Mouse (Mus musculus): Measurements from ENCODE around the gene Vac14. TPM values are rescaled to one million over a fixed set of nuclear protein-coding genes. Genes with fewer than 3 reads are reported as not detected.

The Vac14 gene
- polyA plus RNA-seq, 1 experiment from 2014 or later, result 32.2 TPM

DNA sequence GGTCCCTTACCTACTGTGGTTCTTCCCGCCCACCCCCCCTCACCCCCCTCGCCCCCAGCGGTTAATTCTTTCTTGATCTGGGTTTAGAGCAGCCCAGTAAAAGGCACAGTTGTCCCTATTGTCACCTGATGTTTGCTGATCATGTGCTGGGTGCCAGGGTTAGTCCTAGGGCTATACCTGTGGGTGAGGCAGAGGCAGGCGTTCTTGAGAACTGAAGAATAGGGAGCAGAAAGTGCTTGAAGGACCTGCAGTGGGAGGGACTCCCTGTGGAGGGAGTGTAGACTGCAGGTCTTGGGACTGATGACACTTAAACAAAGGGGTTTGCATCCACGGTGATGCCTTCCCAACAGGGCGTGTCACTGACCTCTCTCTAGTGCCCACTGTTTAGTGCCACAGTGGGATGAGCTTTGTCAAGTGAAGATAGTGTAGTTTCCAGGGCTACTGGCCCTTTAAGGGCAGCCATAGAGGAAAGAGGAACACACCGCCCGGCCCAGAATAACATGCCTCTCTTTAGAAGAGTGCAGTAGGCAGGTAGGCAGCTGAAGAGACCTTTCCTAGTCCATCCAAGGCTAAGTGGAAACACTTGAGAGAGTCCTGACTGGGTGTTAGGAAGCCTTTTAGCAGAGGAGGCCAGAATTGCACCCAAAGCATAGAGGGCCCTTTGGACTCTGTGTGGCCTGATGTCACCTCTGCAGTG, 51.7 kb downstream of the Vac14 start:
- 0 out of 2 replicates have a peak, but pooled peaks cover 9% of the 10 kb centered on the region for H3K36me3 ChIP-seq (ENCODE audit: control insufficient read depth, insufficient read depth, low read length)
- no peaks in the 10 kb centered on the region for H3K9me3 ChIP-seq (ENCODE audit: control insufficient read depth, low read length)
- H3K9ac ChIP-seq (ENCODE audit: low read depth, low read length), result no peak overlapping the region
- no peak overlapping the region for H3K27ac ChIP-seq (ENCODE audit: low read depth, low read length)
- H3K27me3 ChIP-seq (ENCODE audit: control insufficient read depth, insufficient read depth, low read length), result no peaks in the 10 kb centered on the region
- no peak overlapping the region for H3K4me3 ChIP-seq (ENCODE audit: low read length)
- H3K4me1 ChIP-seq (ENCODE audit: control insufficient read depth, insufficient read depth, low read length), result no peaks in the 10 kb centered on the region
- H3K4me2 ChIP-seq (replicated peaks; ENCODE audit: low read depth, low read length), result no peak overlapping the region
- ATAC-seq (ENCODE audit: low FRiP score, low TSS enrichment), result no peak
- WGBS, result 73% methylated on average over 8 of the region's 8 CpGs

- H3K4me3 ChIP-seq (ENCODE audit: low read length), result no peak overlapping the region
- no peak overlapping the region for H3K4me2 ChIP-seq (replicated peaks; ENCODE audit: low read depth, low read length)
- no peak for ATAC-seq (ENCODE audit: low FRiP score, low TSS enrichment)
- no peaks in the 10 kb centered on the region for H3K27me3 ChIP-seq (ENCODE audit: control insufficient read depth, insufficient read depth, low read length)
- WGBS, result 87% methylated on average over 6 of the region's 6 CpGs
- no peak overlapping the region for H3K9ac ChIP-seq (ENCODE audit: low read depth, low read length)
- no peaks in the 10 kb centered on the region for H3K9me3 ChIP-seq (ENCODE audit: control insufficient read depth, low read length)
- no peaks in the 10 kb centered on the region for H3K4me1 ChIP-seq (ENCODE audit: control insufficient read depth, insufficient read depth, low read length)
- H3K36me3 ChIP-seq (ENCODE audit: control insufficient read depth, insufficient read depth, low read length), result peaks cover 9% of the 10 kb centered on the region; the same call in 1 of the 2 replicates
- H3K27ac ChIP-seq (ENCODE audit: low read depth, low read length), result peak overlapping the region; percentile 64; the same call in 1 of the 2 replicates
These were observed 52.9 kb downstream of the Vac14 start for GRCm38 (mm10) chr8:110671309-110671708.

GRCm38 (mm10) chr8:110672133-110672532, 53.7 kb downstream of the Vac14 start:
- H3K4me2 ChIP-seq (replicated peaks; ENCODE audit: low read depth, low read length), result no peak overlapping the region
- no peak overlapping the region for H3K9ac ChIP-seq (ENCODE audit: low read depth, low read length)
- WGBS, result 84% methylated on average over 2 of the region's 2 CpGs
- no peaks in the 10 kb centered on the region for H3K4me1 ChIP-seq (ENCODE audit: control insufficient read depth, insufficient read depth, low read length)
- no peak for ATAC-seq (ENCODE audit: low FRiP score, low TSS enrichment)
- no peaks in the 10 kb centered on the region for H3K9me3 ChIP-seq (ENCODE audit: control insufficient read depth, low read length)
- H3K36me3 ChIP-seq (ENCODE audit: control insufficient read depth, insufficient read depth, low read length), result peaks cover 13% of the 10 kb centered on the region; the same call in 1 of the 2 replicates
- H3K4me3 ChIP-seq (ENCODE audit: low read length), result no peak overlapping the region
- no peaks in the 10 kb centered on the region for H3K27me3 ChIP-seq (ENCODE audit: control insufficient read depth, insufficient read depth, low read length)
- peak overlapping the region; percentile 64; the same call in 1 of the 2 replicates for H3K27ac ChIP-seq (ENCODE audit: low read depth, low read length)

GRCm38 (mm10) chr8:110673168-110673567, 54.8 kb downstream of the Vac14 start:
- peaks cover 14% of the 10 kb centered on the region; the same call in 1 of the 2 replicates for H3K36me3 ChIP-seq (ENCODE audit: control insufficient read depth, insufficient read depth, low read length)
- no peak for ATAC-seq (ENCODE audit: low FRiP score, low TSS enrichment)
- H3K9ac ChIP-seq (ENCODE audit: low read depth, low read length), result no peak overlapping the region
- no peaks in the 10 kb centered on the region for H3K27me3 ChIP-seq (ENCODE audit: control insufficient read depth, insufficient read depth, low read length)
- no peak overlapping the region for H3K4me3 ChIP-seq (ENCODE audit: low read length)
- no peak overlapping the region for H3K27ac ChIP-seq (ENCODE audit: low read depth, low read length)
- 84% methylated on average over 2 of the region's 2 CpGs for WGBS
- no peak overlapping the region for H3K4me2 ChIP-seq (replicated peaks; ENCODE audit: low read depth, low read length)
- no peaks in the 10 kb centered on the region for H3K9me3 ChIP-seq (ENCODE audit: control insufficient read depth, low read length)
- no peaks in the 10 kb centered on the region for H3K4me1 ChIP-seq (ENCODE audit: control insufficient read depth, insufficient read depth, low read length)

DNA sequence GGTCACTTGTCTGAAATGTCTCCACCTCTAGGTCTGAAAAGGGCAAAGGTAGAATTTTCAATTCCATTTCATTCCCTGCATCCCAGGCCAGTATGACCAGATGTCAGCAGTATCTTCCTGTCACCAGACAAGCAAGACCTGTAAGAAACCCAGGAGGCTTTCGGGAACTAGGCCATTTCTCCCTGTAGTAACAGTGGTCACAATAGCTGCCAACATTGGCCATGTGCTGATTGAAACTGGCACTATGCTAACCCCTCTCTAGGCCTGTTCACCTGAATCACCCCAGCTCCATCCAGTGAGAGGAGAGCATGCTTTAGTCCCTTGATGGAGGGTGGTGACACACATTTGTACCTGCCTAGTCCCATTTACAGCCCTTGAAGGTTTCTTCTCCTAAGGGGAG, 56.2 kb downstream of the Vac14 start:
- H3K27me3 ChIP-seq (ENCODE audit: control insufficient read depth, insufficient read depth, low read length), result no peaks in the 10 kb centered on the region
- no peak overlapping the region for H3K4me2 ChIP-seq (replicated peaks; ENCODE audit: low read depth, low read length)
- H3K27ac ChIP-seq (ENCODE audit: low read depth, low read length), result no peak overlapping the region
- no peak overlapping the region for H3K4me3 ChIP-seq (ENCODE audit: low read length)
- no peaks in the 10 kb centered on the region for H3K4me1 ChIP-seq (ENCODE audit: control insufficient read depth, insufficient read depth, low read length)
- no peak for ATAC-seq (ENCODE audit: low FRiP score, low TSS enrichment)
- peaks cover 18% of the 10 kb centered on the region; the same call in 1 of the 2 replicates for H3K36me3 ChIP-seq (ENCODE audit: control insufficient read depth, insufficient read depth, low read length)
- 100% methylated on average over 1 of the region's 1 CpGs for WGBS
- H3K9ac ChIP-seq (ENCODE audit: low read depth, low read length), result no peak overlapping the region
- H3K9me3 ChIP-seq (ENCODE audit: control insufficient read depth, low read length), result no peaks in the 10 kb centered on the region

DNA sequence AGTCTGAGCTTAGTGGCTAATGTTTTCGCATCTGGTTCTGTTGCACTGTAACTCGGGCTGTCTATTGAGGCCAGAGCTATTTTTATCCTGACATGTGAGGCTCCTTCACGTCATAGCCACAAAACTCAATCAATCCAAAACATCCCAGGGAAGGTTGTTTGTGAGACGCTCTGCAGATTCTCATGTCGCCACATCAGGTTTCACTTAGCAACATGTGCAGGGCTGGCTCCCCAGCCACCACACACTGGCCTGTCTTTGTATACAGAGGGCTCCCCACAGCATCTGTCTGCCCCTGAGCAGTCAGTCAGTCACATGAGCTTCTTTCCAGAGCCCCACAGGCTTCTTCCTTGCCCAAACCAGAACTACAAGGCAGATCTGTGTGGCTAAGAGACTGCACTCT, 58.3 kb downstream of the Vac14 start:
- no peaks in the 10 kb centered on the region for H3K9me3 ChIP-seq (ENCODE audit: control insufficient read depth, low read length)
- H3K27me3 ChIP-seq (ENCODE audit: control insufficient read depth, insufficient read depth, low read length), result no peaks in the 10 kb centered on the region
- no peak overlapping the region for H3K27ac ChIP-seq (ENCODE audit: low read depth, low read length)
- peaks cover 15% of the 10 kb centered on the region; the same call in 1 of the 2 replicates for H3K36me3 ChIP-seq (ENCODE audit: control insufficient read depth, insufficient read depth, low read length)
- no peak overlapping the region for H3K4me3 ChIP-seq (ENCODE audit: low read length)
- H3K4me2 ChIP-seq (replicated peaks; ENCODE audit: low read depth, low read length), result no peak overlapping the region
- no peaks in the 10 kb centered on the region for H3K4me1 ChIP-seq (ENCODE audit: control insufficient read depth, insufficient read depth, low read length)
- ATAC-seq (ENCODE audit: low FRiP score, low TSS enrichment), result no peak
- WGBS, result 87% methylated on average over 5 of the region's 5 CpGs
- H3K9ac ChIP-seq (ENCODE audit: low read depth, low read length), result no peak overlapping the region

DNA sequence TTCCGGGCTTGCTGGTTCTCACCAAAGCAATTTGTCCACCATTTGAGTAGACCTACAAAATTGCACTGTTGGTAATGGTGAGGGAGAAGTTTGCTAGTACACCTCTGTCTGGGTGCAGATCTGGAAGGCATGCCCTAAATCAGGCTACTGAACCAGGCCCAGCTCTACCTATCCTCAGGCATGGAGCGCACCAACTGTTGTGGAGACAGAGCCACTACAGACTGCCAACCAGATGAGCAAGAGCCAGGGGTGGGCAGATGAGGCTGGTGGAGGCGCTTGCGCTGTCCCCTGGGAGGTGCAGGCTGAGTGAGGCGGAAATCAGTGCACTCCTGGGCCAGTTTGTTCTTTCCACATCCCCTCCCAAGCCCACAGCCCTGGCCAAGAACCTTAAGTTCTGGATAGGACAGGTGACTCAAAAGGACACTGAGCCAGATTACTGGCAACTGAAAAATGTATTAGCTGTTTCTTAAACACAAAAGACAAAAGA, 58.8 kb downstream of the Vac14 start:
- Histone ChIP-seq H3K4me2 (replicated peaks; ENCODE audit: low read depth, low read length) (no peak overlapping the region), H3K27ac (ENCODE audit: low read depth, low read length) (no peak overlapping the region), H3K4me3 (ENCODE audit: low read length) (no peak overlapping the region), H3K4me1 (ENCODE audit: control insufficient read depth, insufficient read depth, low read length) (no peaks in the 10 kb centered on the region), H3K36me3 (ENCODE audit: control insufficient read depth, insufficient read depth, low read length) (peaks cover 15% of the 10 kb centered on the region; the same call in 1 of the 2 replicates), H3K27me3 (ENCODE audit: control insufficient read depth, insufficient read depth, low read length) (no peaks in the 10 kb centered on the region), H3K9ac (ENCODE audit: low read depth, low read length) (no peak overlapping the region), H3K9me3 (ENCODE audit: control insufficient read depth, low read length) (no peaks in the 10 kb centered on the region)
- ATAC-seq (ENCODE audit: low FRiP score, low TSS enrichment), result no peak
- WGBS, result 90% methylated on average over 5 of the region's 5 CpGs

- H3K4me2 ChIP-seq (replicated peaks; ENCODE audit: low read depth, low read length), result no peak overlapping the region
- no peaks in the 10 kb centered on the region for H3K9me3 ChIP-seq (ENCODE audit: control insufficient read depth, low read length)
- 28% methylated on average over 3 of the region's 3 CpGs for WGBS
- H3K4me3 ChIP-seq (ENCODE audit: low read length), result no peak overlapping the region
- no peak overlapping the region for H3K27ac ChIP-seq (ENCODE audit: low read depth, low read length)
- no peaks in the 10 kb centered on the region for H3K4me1 ChIP-seq (ENCODE audit: control insufficient read depth, insufficient read depth, low read length)
- ATAC-seq (ENCODE audit: low FRiP score, low TSS enrichment), result no peak
- H3K36me3 ChIP-seq (ENCODE audit: control insufficient read depth, insufficient read depth, low read length), result peaks cover 25% of the 10 kb centered on the region
- H3K9ac ChIP-seq (ENCODE audit: low read depth, low read length), result no peak overlapping the region
- no peaks in the 10 kb centered on the region for H3K27me3 ChIP-seq (ENCODE audit: control insufficient read depth, insufficient read depth, low read length)
These were observed 60.6 kb downstream of the Vac14 start for GRCm38 (mm10) chr8:110678989-110679388.

- Histone ChIP-seq H3K9ac (ENCODE audit: low read depth, low read length) (no peak overlapping the region), H3K4me3 (ENCODE audit: low read length) (no peak overlapping the region), H3K27me3 (ENCODE audit: control insufficient read depth, insufficient read depth, low read length) (no peaks in the 10 kb centered on the region), H3K4me1 (ENCODE audit: control insufficient read depth, insufficient read depth, low read length) (no peaks in the 10 kb centered on the region), H3K4me2 (replicated peaks; ENCODE audit: low read depth, low read length) (no peak overlapping the region), H3K27ac (ENCODE audit: low read depth, low read length) (no peak overlapping the region), H3K9me3 (ENCODE audit: control insufficient read depth, low read length) (no peaks in the 10 kb centered on the region), H3K36me3 (ENCODE audit: control insufficient read depth, insufficient read depth, low read length) (peaks cover 24% of the 10 kb centered on the region)
- no peak for ATAC-seq (ENCODE audit: low FRiP score, low TSS enrichment)
- 86% methylated on average over 5 of the region's 5 CpGs for WGBS
These were observed 69.3 kb downstream of the Vac14 start for GRCm38 (mm10) chr8:110687726-110688125.
